Mouse (Mus musculus) forebrain, postnatal 0 days (tissue): Measurements from ENCODE around the gene Fat1. TPM values are rescaled to one million over a fixed set of nuclear protein-coding genes. Genes with fewer than 3 reads are reported as not detected.

Experiments
- ATAC-seq: fragments of 200-750 bp; cut with Nextera tagmentation; 2 replicates; pipeline ENCODE4 v1.8.0; 2017; ENCODE audit warnings: mild to moderate bottlenecking, moderate library complexity
- DNase-seq: peaks from one replicate; pipeline ENCODE4 v3.0.0-alpha.2; 2015
- H3K27ac ChIP-seq: fragments of 300-500 bp; sonication (generic); 2 replicates; pipeline ENCODE4 v1.5.1; 2014; ENCODE audit warnings: low read depth, mild to moderate bottlenecking, antibody characterized with exemption, low read length, moderate library complexity, mixed read lengths
- H3K27me3 ChIP-seq: fragments of 300-500 bp; sonication (generic); 2 replicates; pipeline ENCODE4 v1.6.1; 2014; ENCODE audit warnings: mild to moderate bottlenecking, low read length, mixed read lengths; ENCODE audit not compliant: insufficient read depth
- H3K36me3 ChIP-seq: fragments of 300-500 bp; sonication (generic); 2 replicates; pipeline ENCODE4 v1.6.1; 2014; ENCODE audit warnings: mild to moderate bottlenecking, moderate library complexity; ENCODE audit not compliant: insufficient read depth
- H3K4me1 ChIP-seq: fragments of 300-500 bp; sonication (generic); 2 replicates; pipeline ENCODE4 v1.6.1; 2014; ENCODE audit warnings: antibody characterized with exemption; ENCODE audit not compliant: insufficient read depth
- H3K4me2 ChIP-seq: fragments of 300-500 bp; sonication (generic); 2 replicates; pipeline ENCODE4 v1.6.1; 2014; ENCODE audit warnings: low read depth, mild to moderate bottlenecking, moderate library complexity
- H3K4me3 ChIP-seq: fragments of 300-500 bp; sonication (generic); 2 replicates; pipeline ENCODE4 v1.5.1; 2014; ENCODE audit warnings: low read depth, low read length, mixed read lengths
- H3K9ac ChIP-seq: fragments of 300-500 bp; sonication (generic); 2 replicates; pipeline ENCODE4 v1.6.1; 2014; ENCODE audit warnings: mild to moderate bottlenecking
- H3K9me3 ChIP-seq: fragments of 300-500 bp; sonication (generic); 2 replicates; pipeline ENCODE4 v1.6.1; 2016; ENCODE audit warnings: low read length
- CTCF ChIP-seq: sonication (generic); IDR thresholded peaks from 2 replicates; pipeline ENCODE4 v1.5.1; 2016; ENCODE audit warnings: antibody characterized with exemption, control low read depth, low read depth
- WGBS: fragments of 180-500 bp; shearing (Covaris S2); extraction: QIAGEN DNeasy Blood & Tissue Kit; methylation state at CpG from one replicate; pipeline ENCODE4 v1.1.7; 2014; 5-methylcytosine and 5-hydroxymethylcytosine counted together
- polyA plus RNA-seq: library from polyadenylated mRNA; unstranded; fragments of >200 nt; fragmentation: Nextera tagmentation; extraction: Ambion mirVana; gene quantifications from 2 replicates; pipeline ENCODE4 v1.2.1, GENCODE M21; 2015
- total RNA-seq: library from RNA; depleted of rRNA; stranded (reverse); fragments of >200 nt; gene quantifications from 2 replicates; pipeline ENCODE4 v1.2.3, GENCODE M21; 2014; rRNA removed

Gene Fat1
- total RNA-seq, result 47.0 and 66.7 TPM in 2 replicates
- 6.4 and 8.0 TPM in 2 replicates for polyA plus RNA-seq

DNA sequence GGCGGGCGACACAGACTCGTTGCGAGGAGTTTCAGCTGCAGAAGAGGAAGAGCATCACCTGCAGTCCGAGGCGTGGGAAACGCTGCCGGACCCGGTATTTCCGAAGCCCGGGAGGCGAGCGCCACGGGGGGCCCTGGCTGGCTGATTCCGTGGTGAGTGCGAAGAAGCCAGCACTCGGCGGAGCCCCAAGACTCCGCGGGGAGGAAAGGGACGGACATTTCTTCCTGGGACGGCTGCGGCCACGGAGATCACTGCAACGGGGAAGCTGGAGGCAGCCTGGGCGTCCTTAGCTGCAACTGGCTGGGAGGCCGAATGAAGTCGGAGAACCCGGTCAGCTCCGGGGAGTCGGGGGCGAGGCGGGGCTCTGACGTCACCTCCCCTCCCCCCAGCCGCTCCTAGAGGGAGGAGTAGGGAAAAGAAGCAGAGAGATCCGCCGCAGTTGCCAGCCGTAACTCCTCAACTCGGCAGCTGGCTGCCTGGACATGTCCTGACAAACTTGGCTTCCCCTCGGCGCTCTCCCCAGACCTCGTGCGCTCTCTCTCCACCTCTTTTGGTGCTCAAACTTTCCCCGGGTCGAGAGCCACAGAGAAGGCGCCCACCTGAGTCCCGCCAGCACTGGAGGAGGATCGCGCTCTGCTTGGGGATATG, at the start of gene Fat1:
Gene Fat1 (plus strand): TSS at position 598 of the 648 bp plus-strand sequence.
- H3K27me3 ChIP-seq, result no peaks in the 10 kb centered on the region; the same call in 1 of the 2 replicates
- under 1% methylated on average over 49 of the region's 49 CpGs for WGBS
- peak within 1 kb of the TSS; percentile 73 for H3K4me3 ChIP-seq
- H3K9ac ChIP-seq, result peak within 1 kb of the TSS; percentile 68
- no peaks in the 10 kb centered on the region for H3K36me3 ChIP-seq
- peak; percentile 61 for TF ChIP-seq CTCF
- no peaks in the 10 kb centered on the region for H3K9me3 ChIP-seq
- ATAC-seq (peak; percentile 42), DNase-seq (peak; percentile 82)
- H3K27ac ChIP-seq, result peak within 1 kb of the TSS; percentile 74
- peak within 1 kb of the TSS; percentile 95 for H3K4me2 ChIP-seq
- no peaks in the 10 kb centered on the region for H3K4me1 ChIP-seq

DNA sequence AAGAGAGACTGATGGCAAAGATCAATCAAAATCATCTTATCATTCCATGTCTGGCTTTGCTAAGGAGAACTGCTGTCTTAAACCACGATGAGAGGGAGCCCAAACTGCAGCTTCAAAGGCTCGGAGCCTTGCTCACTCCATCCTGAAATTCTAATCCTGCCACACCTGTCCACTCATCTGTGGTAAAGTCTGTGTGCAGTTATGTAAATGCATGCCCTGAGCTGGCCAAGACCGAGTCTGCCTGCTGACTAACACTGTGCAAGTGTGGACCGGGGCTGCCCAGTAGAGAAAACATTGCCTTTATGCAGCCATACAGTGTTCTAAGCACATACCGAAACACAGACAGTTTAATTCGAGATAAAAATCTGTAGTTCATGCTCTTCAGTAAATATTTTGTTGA, 40.6 kb upstream of the Fat1 start:
- Histone ChIP-seq H3K9me3 (no peaks in the 10 kb centered on the region), H3K27ac (no peak overlapping the region), H3K27me3 (no peaks in the 10 kb centered on the region), H3K4me1 (no peaks in the 10 kb centered on the region), H3K4me3 (no peak overlapping the region), H3K9ac (no peak overlapping the region), H3K36me3 (no peaks in the 10 kb centered on the region), H3K4me2 (no peak overlapping the region)
- no peak for ATAC-seq
- WGBS, result 82% methylated on average over 6 of the region's 6 CpGs
- no peak for TF ChIP-seq CTCF
- DNase-seq, result no peak

DNA sequence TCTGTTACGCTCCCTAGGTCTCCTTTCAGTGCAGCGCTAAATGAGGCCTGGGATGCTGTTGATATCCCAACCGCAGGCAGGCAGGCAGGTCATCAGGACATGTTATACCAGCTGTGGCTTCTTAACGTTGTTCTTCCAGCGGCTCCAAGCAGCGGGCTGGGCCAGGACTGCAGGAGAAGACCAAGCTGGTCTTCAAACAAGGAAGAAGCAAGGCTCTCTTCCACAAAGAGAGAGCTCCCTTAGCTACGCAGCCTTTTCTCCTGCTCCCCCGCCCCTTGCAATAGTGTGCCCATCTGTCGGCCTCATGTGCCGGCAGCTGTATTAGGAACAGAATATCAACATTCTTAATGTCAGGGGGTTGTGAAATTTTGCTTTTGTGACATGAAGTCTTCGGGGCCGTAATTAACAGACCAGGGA, 35.7 kb upstream of the Fat1 start:
- no peaks in the 10 kb centered on the region for H3K9me3 ChIP-seq
- TF ChIP-seq CTCF, result no peak
- H3K27me3 ChIP-seq, result no peaks in the 10 kb centered on the region
- H3K4me1 ChIP-seq, result no peaks in the 10 kb centered on the region
- peak overlapping the region; percentile 18; the same call in 1 of the 2 replicates for H3K4me2 ChIP-seq
- H3K27ac ChIP-seq, result no peak overlapping the region; the same call in 1 of the 2 replicates
- 40% methylated on average over 12 of the region's 12 CpGs for WGBS
- no peak overlapping the region for H3K4me3 ChIP-seq
- DNase-seq (peak; percentile 63), ATAC-seq (peak; percentile 82)
- no peaks in the 10 kb centered on the region for H3K36me3 ChIP-seq
- H3K9ac ChIP-seq, result no peak overlapping the region

DNA sequence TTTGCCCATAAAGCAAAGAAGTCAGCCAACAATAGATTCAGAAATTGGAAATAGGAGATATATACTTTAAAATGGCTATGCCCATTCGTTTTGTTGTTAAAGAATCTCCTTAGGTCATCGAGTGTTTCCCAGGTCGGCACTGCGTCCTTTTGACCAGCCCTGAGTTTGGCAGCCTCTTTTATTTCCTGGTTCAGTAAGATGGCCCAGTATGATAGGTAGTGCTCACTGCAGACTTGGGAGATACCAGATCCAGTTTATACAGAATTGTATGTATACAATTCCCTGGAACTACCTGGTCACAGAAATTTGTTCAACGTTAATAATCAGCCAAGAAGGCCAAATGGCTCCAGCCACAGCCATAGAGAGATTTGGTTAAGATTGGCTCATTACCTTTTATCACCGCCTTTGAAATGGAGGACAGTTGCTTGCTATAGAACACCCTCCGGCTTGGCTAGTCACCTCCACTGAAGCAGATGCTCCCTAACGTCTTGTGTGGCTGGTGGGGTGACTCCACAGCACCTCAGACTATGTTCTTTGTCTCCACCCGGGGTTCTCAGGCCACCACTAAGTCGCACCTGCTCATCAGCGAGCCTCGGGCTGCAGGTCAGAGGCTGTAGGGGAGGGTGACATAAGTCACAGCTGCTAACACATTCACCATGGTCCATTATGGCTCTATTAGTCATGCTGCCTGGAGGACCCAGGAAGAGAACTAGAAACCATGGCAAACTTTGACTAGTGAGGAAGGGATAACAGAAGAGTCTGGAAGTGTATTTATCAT, 23.9 kb upstream of the Fat1 start:
- Histone ChIP-seq H3K36me3 (no peaks in the 10 kb centered on the region), H3K4me3 (no peak overlapping the region), H3K4me1 (no peaks in the 10 kb centered on the region), H3K9ac (no peak overlapping the region), H3K9me3 (no peaks in the 10 kb centered on the region), H3K27me3 (no peaks in the 10 kb centered on the region), H3K27ac (no peak overlapping the region), H3K4me2 (no peak overlapping the region)
- no peak for TF ChIP-seq CTCF
- 88% methylated on average over 12 of the region's 12 CpGs for WGBS
- DNase-seq (no peak), ATAC-seq (no peak)

DNA sequence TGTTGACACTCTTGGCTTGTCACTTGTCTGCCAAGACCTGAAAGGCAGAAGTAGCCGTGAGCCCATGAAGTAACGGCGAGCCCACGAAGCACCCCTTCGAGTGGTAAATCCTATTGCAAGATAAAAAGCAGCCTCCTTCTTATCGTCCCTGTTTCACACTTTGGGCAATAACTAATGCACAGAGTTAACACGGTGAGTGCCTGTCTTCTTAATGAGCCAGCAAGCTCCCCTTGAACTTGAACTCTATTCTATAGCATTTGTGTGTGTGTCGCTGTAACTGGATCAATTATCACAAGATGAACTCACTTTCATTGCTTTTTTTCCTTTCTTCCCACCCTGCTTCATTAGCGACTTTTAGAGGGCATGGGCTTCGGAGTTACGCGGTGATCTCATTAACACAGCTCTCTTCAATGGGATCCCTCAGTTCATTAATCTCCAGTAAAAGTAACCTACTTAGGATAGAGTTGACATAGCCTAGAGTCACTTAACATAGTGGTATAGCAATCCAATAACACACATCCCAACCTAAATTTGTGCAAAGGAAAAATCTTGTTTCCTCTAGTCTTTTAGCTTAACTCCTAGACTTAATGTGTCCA, 15.7 kb upstream of the Fat1 start:
- Histone ChIP-seq H3K4me1 (no peaks in the 10 kb centered on the region), H3K4me3 (no peak overlapping the region), H3K9ac (no peak overlapping the region), H3K27me3 (no peaks in the 10 kb centered on the region), H3K36me3 (no peaks in the 10 kb centered on the region), H3K27ac (no peak overlapping the region), H3K9me3 (no peaks in the 10 kb centered on the region), H3K4me2 (no peak overlapping the region)
- DNase-seq (no peak), ATAC-seq (no peak)
- no peak for TF ChIP-seq CTCF
- 43% methylated on average over 12 of the region's 12 CpGs for WGBS

DNA sequence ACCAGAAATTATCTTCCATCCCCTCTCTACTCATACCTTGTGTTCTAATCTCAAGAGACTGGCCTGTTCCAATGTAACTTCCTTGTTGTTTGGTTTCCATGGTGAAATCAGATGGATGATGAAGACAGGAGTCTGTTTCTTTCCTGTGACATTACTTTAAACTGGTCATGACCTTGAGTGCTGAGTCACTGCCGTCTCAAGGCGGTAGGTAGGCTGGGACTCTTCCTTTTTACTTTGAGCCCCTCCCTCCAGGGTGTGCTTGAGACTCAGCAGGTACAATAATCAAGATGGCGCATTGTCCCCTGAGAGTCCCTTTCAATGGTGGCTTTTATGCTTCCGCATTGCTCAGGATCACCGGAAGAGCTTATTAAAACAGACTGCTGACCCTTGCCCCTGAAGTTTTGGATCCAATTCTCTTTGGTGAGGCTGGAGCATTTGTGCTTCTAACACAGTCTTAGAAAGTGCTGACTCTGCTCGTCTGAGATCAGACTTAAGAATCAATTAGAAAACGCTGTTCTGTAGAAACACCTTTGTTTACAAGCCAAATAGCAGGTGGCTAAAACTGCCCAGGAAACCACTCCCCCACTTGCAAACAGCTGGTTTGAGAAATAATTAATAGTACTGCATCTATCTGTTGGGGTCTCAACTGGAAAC, 14.7 kb upstream of the Fat1 start:
- Histone ChIP-seq H3K27me3 (no peaks in the 10 kb centered on the region), H3K9me3 (no peaks in the 10 kb centered on the region), H3K4me2 (no peak overlapping the region), H3K27ac (no peak overlapping the region), H3K36me3 (no peaks in the 10 kb centered on the region), H3K4me3 (no peak overlapping the region), H3K9ac (no peak overlapping the region), H3K4me1 (no peaks in the 10 kb centered on the region)
- 62% methylated on average over 7 of the region's 7 CpGs for WGBS
- TF ChIP-seq CTCF, result no peak
- DNase-seq (no peak), ATAC-seq (no peak)
